Mouse (Mus musculus): ENCODE measurements around the gene Utp15.

DNA sequence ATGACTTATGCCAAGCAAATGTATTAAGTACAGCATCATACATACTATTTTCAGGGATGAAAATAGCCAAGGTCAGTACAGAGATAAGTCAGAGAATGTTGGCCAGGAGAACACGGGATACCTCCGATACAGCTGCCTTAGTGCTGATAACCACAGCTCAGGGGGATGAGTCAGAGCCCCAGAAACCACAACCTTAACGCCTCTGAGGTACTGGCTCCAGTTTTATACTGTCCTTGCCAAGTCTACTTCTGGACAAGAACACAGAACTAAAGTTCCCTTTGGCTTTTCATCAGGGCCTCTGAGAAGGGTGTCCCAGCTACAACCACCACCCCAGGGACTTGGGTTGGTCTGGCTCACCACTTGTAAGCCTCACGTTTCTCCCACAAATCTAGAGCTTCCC is 12.8 kb upstream of the Utp15 start:
- TF ChIP-seq CTCF (IDR thresholded peaks at IDR 0.05) (no peak), POLR2A (IDR thresholded peaks at IDR 0.05; ENCODE audit: insufficient read depth, low read depth, low read length) (no peak), EP300 (IDR thresholded peaks at IDR 0.05; ENCODE audit: insufficient read depth, low read depth, low read length) (0 out of 2 replicates have a peak, but pooled peaks have one; percentile 49)

Data from heart, adult 2 months (tissue).